Mouse (Mus musculus): ENCODE data around the gene Auh. TPM values are rescaled to one million over a fixed set of nuclear protein-coding genes. Genes with fewer than 3 reads are reported as not detected.

Gene Auh
- total RNA-seq, 2 experiments from 2014 or later: 126 to 138 TPM

GRCm38 (mm10) chr13:52880386-52880785 lies 49.1 kb downstream of the Auh start:
- DNase-seq (ENCODE audit: low spot score in 2 of 2): no peak

GRCm38 (mm10) chr13:52879918-52880317 lies 49.6 kb downstream of the Auh start:
- DNase-seq (ENCODE audit: low spot score in 2 of 2): no peak

DNA sequence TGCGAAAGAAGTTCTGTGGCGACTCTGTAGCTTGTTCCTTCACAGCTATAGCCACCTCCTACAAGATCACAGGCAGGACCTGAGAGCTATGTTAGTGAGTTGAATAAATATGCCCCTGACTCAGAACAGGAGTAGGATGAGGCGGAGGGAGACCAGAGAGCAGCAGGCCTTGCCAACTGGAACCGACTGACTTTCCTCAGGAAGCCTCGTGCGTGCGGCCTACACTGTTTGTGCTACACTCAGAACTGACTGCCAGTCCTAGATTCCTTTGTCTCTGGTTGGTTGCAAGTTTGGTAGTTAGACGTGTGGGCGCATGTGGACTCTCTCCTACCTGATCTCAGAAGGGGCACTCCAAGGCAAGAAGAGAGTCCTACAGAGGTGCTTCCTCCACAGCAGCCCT lies 50.2 kb downstream of the Auh start:
- no peak for DNase-seq (ENCODE audit: low spot score in 2 of 2)

DNA sequence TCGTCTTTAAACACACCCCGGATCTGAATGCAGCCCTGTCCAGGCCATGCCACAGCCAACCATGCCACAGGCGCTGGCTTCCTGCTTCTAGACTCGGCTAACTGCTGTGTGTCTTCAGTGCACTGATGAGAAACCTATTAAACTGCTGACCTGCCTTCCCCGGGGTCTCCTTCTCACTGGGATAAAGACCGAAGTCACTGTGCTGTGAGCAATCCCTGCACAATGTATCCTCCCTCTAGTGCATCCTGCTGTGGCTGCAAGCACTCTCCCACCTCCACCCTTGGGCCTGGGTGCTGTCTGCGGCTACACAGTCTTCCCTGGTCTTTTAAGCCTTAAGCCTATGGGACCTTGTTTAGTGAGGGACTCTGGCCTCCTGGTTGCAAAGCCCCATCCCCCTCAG lies 50.7 kb downstream of the Auh start:
- no peak for DNase-seq (ENCODE audit: low spot score in 2 of 2)

DNA sequence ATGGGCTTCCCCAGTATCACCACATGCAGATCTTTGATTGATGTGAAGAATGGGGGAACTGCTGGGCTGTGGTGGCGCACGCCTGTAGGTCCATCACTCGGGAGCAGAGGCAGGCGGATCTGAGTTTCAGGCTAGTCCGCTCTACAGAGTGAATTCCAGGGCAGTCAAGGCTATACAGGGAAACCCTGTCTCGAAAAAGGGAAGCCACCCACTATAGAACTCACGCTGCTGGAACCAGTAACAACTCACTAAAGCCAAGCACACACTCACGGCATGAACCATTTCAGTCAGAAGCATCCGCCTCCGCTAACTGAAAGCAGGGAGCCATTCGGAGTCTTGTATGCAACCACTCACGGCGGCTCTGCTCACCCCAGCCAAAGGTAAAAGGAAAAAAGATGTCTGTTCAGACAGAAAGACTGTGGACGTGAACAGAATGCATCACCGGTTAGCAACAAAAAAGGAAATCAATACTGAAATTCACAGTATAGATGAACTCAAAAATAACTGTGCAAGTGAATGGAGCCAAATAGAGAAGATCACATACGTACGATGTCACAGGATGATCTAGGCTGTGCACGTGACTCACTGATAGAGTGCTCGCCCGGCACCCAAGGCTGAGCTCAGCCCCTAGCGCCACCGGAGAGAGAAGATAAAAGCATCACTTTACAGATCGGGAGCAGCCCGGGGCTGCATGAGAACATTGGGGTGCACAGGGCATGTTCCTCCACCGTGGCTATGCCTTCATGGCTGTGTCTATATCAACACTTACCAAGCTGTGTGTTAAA lies 53.7 kb downstream of the Auh start:
- no peak for DNase-seq (ENCODE audit: low spot score in 2 of 2)

- DNase-seq (ENCODE audit: low spot score in 2 of 2): no peak
These were observed 54.4 kb downstream of the Auh start for GRCm38 (mm10) chr13:52875089-52875488.

GRCm38 (mm10) chr13:52874338-52874737 lies 55.1 kb downstream of the Auh start:
- no peak for DNase-seq (ENCODE audit: low spot score in 2 of 2)

- no peak for DNase-seq (ENCODE audit: low spot score in 2 of 2)
These were observed 55.6 kb downstream of the Auh start for GRCm38 (mm10) chr13:52873923-52874322.

GRCm38 (mm10) chr13:52866005-52866792 lies 63.3 kb downstream of the Auh start:
- DNase-seq (ENCODE audit: low spot score in 2 of 2): no peak

DNA sequence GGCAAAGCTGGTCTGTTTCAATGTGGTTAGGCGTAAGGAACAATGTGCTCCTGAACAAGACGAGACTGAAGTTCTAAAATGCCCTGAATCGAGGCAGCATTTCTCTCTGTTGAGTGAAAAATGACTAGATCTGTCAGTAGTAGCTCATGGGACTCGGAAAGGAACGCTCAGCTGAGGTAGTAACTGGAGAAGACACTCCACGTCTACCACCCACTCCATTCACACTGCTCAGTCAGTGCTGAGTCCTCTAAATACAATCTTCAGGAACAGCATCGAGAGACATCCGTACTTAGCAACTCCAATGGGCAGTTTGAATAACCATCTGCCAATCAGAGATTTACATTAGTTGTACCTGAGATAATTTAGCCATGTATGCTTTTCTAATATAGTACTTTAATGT lies 66.0 kb downstream of the Auh start:
- DNase-seq (ENCODE audit: low spot score in 2 of 2): no peak

- no peak for DNase-seq (ENCODE audit: low spot score in 2 of 2)
These were observed 69.3 kb downstream of the Auh start for GRCm38 (mm10) chr13:52860006-52860685.

GRCm38 (mm10) chr13:52859065-52859820 lies 70.2 kb downstream of the Auh start:
- no peak for DNase-seq (ENCODE audit: low spot score in 2 of 2)

DNA sequence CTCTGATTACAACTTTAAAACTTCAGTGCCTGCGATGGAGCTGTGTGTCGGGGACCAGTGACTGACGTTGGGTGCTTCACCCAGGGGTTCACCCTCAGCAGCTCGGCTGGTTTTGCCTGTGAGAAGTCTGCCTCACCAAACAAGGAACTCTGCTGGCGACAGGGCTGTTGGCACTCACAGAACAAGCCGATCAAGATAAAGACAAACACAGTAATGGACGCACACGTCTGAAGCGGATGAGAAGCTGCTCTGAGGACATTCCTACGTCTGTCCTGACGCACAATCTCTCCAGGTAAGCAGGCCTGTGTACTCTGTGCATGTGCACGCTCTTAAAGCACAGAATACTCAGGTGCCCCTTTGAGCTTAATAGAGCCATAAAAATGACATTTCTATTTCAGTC lies 71.1 kb downstream of the Auh start:
- DNase-seq (ENCODE audit: low spot score in 2 of 2): no peak

DNA sequence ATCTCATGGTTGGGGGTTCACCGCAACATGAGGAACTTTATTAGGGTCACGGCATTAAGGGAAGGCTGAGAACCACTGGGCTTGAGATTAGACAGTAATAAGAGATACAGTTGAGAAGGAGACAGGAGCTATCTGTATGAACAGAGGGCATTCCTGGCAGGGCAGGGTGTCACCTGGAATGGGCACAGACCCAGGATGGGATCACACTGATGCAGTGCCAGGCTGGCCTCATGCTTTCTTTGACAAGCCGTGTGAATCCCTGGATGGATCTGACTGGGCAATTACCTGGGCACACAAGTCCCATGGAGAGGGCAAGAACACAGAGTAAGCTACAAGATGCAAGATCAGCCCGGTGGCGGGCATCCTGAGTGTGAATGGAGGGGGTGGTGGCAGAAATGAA lies 71.7 kb downstream of the Auh start:
- DNase-seq (ENCODE audit: low spot score in 2 of 2): no peak

- DNase-seq (ENCODE audit: low spot score in 2 of 2): no peak
These were observed 75.9 kb downstream of the Auh start for GRCm38 (mm10) chr13:52853536-52853935.

- DNase-seq (ENCODE audit: low spot score in 2 of 2): no peak
These were observed 77.6 kb downstream of the Auh start for GRCm38 (mm10) chr13:52851886-52852285.

GRCm38 (mm10) chr13:52850024-52850723 lies 79.3 kb downstream of the Auh start:
- DNase-seq (ENCODE audit: low spot score in 2 of 2): no peak

GRCm38 (mm10) chr13:52849394-52849801 lies 80.1 kb downstream of the Auh start:
- no peak for DNase-seq (ENCODE audit: low spot score in 2 of 2)

GRCm38 (mm10) chr13:52847481-52847880 lies 82.0 kb downstream of the Auh start:
- DNase-seq (ENCODE audit: low spot score in 2 of 2): no peak

- peak in 1 of 2 experiments; percentile 23 for DNase-seq (ENCODE audit: low spot score in 2 of 2)
These were observed 82.4 kb downstream of the Auh start for GRCm38 (mm10) chr13:52847071-52847470.

Data from adrenal gland, adult 18-20 months (tissue).